Mouse (Mus musculus) B cell, adult 67 days (primary cell): ENCODE data around the gene Fbxw9. TPM values are rescaled to one million over a fixed set of nuclear protein-coding genes. Genes with fewer than 3 reads are reported as not detected.

Source experiments
- total RNA-seq, 2 experiments: library from RNA; stranded (reverse); gene quantifications; 4 replicates each; pipeline ENCODE4 v1.2.4; 2023

The Fbxw9 gene
- 10 to 100 TPM; 12.4 to 17.5 TPM for total RNA-seq

DNA sequence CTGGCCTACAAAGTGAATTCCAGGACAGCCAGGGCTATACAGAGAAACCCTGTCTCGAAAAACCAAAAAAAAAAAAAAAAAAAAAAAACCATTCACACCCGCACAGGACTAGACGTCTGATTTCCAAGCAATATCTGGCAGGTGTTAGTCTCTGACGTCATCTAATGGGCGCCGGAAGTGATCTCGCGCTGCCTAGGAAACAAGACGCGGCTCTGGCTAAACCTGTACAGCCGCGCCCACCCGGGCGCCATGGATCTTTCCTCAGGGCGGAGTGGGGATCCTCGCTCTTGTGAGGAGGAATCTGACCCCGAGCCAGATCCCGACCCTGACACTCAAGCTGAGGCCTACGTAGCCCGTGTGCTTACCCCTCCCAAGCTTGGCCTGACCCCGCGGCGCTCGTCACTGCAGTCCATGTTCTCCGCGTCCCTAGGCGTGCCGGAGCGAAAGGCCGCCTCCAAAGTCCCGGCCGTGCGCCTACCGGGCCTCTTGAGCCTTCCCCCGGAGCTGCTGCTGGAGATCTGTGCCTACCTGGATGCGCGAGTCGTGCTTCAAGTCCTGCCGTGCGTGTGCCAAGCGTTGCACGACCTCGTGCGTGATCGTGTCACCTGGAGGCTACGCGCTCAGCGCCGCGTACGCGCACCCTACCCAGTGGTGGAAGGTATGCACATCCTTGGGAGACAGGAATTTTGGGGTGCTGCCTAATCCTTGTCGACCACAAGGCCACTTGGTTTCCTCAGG, at the start of gene Fbxw9:
Gene Fbxw9 (plus strand): TSS at position 177 of the 738 bp plus-strand sequence.

DNA sequence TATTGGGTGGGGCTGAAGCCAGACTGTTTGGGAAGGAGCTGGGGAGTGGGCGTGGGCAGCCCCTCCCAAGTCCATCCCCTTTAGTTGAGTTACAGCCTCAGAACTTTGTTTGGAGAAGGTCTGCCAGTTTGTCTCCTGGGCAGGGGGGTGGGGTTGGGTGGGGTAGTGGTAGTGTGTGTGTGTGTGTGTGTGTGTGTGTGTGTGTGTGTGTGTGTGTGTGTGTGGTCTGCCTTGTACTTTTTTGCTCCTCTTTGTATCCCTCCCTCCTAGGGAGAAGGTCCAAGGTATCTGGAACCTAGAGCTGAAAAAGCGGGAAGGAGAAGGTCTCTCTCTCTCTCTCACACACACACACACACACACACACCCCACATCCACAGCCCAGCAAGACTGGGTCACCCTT, 45.4 kb upstream of the Fbxw9 start, which contains the start of gene Best2:
Gene Best2 (minus strand): TSS at position 101 of the 400 bp plus-strand sequence.

DNA sequence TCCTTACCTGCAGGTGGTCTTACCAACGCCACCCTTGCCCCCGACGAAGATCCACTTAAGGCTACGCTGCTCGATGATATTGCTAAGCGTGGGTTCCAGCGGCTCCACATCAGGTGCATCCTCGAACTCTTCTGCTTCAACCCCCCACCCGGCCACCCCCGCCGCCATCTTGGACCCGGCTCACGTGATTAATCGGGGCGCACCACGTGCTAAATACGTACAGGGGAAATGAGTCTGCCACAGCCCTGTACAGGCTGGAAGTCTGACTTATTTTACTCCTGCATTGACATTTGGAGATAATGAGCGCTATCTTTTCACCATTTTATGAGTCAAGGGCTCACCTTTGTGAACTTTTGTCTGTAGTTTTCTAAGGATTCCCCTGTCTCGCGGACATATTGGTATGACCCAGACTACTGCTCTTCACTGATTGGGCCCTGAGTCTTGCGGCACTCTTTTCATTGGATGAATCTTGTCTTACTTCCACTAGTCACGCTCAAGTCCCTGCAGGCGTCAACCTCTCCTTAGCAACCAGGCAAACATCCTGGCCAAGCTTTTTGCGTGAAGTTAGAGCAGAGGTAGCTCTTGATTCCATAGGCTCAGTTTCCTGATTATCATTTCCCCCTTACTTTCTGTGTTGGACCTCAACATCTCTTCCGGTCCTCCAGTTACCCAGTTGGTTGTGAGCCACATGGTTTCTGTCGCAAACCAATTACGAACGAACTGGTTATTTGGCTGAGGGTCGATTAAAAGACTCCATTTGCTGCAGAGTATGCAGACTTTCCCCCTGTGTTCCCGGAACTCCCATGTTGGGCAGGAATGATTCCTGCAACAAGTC, 34.5 kb upstream of the Fbxw9 start, which contains the start of gene Asna1:
Gene Asna1 (minus strand): TSS at position 184 of the 835 bp plus-strand sequence.

DNA sequence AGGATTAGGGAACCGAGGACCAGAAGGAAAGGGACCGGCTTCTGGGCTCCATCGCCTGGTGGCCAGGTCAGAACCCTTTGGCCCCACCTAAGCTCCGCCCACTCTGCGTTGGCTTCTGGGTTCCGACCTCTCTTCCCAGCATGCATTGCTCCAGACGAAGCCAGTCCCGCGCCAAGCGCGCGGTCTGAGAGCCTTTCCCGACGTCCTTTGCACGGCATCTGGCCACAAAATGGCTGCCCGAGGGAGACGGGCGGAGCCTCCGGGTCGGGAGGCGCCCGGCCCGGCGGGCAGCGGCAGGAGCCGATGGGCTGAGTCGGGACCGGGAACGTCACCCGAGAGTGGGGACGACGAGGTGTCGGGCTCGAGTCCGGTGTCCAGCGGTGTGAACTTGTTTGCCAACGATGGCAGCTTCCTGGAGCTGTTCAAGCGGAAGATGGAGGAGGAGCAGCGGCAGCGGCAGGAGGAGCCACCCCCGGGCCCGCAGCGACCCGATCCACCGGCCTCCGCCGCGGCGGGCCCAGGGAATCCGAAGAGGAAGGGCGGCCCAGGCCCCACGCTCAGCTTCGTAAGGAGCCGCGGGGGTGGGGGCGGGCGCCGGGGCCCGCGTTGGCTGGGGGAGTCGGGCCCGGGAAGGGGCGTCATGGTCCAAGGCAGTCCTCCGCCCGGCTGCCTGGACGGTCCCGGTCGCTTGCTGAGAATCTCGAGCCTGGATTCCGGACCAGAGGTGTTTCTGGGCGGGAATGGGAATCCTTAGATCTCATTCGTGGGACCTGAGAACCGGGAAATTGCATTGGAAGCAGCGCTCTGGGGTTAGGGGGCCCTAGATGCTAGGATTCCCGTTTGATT, 33.0 kb upstream of the Fbxw9 start, which contains the start of gene Trir:
Gene Trir (plus strand): TSS at position 154 of the 846 bp plus-strand sequence.

DNA sequence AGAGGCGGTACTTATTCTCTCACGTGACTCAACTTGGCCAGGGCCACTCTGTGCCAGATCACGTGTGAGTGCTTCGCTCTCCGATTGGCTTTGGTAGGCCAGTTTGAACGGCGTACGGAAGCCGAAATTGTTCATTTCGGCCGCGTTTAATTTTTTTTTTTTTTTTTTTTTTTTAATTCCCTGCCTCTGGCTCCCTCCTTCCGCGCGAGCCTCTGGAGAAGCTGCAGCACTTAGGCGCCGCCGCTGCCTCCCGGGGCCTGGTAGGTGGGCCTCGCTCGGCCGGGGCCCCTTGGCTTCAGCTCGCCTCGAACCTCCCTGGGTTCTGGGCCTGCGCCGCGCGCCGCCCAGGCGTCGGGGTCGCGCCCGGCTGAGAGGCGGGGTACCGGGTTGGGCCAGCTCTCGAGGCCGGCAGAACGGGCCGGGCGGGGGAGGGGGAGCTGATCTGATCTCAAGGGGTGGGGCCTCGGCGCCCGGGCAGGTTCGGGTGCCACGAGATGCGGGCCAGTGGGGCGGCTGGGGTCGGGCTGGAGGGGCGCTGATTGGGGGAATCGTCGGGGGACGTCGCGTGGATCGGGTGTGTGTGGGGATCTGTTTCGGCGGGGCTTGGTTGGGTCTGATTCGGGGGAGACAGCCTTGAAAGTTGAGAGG, 23.0 kb upstream of the Fbxw9 start, which contains the start of gene Tnpo2:
Gene Tnpo2 (plus strand): TSS at position 198 of the 648 bp plus-strand sequence.

DNA sequence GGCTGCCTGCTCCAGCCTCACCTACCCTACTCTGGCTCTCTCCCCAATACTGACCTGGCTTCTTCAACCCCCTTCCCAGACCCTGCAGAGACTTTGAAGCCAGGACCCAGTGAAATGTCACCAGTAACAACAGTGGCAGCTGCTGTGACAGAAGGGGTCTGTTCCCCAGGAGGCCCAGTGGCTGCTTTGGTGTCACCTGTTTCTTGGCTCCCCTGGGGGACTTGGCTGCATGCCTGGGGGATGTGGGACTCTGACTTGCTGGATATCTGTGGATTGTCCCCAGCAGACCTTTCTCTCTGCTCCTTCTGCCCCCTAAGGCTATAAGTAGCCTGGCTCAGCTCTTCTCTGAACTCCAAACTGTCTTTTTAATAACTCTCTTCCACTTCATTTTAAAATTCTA, 8.1 kb downstream of the Fbxw9 start, which contains the start of gene Gm5741:
Gene Gm5741 (minus strand): TSS at position 1 of the 400 bp plus-strand sequence.

DNA sequence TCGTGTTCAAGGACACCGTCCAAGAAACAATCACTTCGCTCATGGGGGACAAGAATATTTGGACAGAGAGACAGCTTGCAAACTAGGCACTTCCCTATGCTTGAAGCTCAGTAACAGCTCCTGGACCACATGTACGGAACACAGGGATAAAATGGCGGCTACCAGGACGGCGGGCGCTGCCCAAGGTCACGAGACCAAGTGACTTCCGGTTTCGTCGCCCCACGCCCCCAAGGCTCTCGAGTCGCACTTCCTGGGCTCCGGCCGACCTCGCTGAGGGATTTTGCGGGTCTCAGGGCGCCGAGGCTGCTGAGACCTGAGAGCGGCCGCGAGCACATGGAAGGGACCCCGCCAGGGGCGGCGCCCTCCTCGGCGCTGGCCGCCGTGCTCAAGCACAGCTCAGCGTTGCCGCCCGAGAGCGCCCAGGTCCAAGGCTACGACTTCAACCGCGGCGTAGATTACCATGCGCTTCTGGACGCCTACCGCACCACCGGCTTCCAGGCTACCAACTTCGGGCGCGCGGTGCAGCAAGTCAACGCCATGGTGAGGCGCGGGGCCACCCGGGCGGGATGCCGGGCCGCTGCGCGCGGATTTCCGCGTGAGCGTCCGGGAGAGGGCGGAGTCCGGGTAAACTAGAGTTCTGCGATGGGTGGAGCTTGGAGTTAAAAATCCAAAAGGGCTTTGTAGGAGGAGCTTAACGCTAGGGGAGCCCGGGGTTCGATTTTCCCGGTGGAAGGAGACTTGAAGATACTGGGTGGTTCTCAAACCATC, 11.8 kb downstream of the Fbxw9 start, which contains the start of gene Dhps:
Gene Dhps (plus strand): TSS at position 244 of the 768 bp plus-strand sequence.

DNA sequence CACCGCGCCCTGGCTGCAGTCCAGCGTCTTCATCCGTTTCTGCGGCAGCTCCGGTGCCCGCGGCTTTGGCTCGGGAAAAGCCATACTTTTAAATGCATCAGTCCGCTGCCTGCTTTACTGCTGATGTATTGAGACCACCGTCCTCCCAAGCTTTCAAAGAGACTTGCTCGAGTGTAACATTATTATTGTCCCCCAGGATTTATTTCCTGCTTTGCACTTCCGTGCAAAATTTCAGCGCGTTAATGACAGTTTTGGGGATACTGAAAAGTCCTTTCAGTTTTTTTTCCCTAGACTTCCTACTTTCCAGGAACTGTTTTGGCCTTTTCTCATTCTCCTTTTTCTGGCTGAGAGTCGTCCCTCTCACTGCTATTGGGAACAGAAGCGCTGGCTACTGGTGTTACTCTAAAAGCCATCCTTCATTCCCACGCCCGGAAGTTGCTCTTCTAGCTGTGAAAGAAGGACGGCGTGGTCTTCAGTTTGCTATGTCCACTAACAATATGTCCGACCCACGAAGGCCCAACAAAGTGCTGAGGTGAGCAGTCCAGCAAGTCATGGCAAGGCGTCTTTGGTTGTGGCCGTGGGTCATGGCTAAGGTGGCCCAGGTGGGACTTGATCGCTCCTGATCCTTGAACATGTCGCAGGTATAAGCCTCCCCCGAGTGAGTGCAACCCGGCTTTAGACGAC, 20.8 kb downstream of the Fbxw9 start, which contains the start of gene Wdr83os:
Gene Wdr83os (plus strand): TSS at position 209 of the 684 bp plus-strand sequence.

DNA sequence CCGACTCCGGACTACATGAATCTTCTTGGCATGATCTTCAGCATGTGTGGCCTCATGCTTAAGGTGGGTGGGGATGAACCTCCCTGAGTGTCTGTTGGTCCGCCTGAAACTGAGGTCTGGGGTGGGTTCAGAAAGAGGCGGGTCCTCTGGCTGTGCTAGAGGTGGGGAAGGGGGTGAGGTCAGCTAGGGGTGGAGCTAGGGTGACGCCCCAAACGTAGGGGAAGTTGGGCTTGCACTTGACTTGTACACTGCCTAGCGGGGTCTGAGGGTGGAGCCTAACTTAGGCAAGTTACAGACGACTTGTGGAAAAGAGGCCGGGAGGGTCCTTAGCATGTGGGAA, 21.3 kb downstream of the Fbxw9 start, which contains the start of gene Wdr83:
Gene Wdr83 (minus strand): TSS at position 91 of the 340 bp plus-strand sequence.

DNA sequence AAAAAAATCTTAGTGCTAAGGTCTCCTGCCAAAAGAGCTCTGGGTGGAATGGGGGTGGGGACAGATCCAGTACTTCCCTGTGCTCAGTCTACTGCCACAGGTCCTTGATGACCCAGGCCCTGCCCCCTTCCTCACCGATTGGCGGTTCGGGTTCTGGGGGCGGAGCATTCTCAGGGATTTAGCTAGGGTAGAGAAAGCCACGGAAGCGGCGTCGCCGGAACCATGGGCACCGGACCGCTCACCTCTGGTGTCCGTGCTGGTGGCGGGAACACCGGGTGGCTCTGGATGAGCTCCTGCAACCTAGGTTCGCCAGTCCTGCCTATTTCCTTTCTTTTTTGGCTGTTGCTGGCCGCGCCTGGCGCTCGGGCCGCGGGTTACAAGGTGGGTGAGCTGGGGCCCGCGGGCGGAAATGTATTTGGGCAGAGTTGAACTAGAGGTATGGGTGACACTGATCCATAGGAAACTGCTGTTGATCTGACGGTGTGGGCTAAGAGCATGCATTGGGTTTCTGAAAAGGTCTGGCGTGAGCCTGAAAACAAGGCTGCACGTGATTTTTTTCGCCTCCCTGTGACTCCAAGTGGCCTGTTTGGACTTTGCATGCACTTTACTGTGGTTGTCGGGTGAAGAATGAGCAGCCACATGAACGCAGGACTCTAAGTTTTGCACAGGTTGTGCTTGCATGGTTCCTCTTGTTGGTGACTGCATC, 23.4 kb downstream of the Fbxw9 start, which contains the start of gene Man2b1:
Gene Man2b1 (plus strand): TSS at position 163 of the 706 bp plus-strand sequence.

Other genes starting within 250 kb of the Fbxw9 start
- 1 to 10 TPM; 3.7 TPM for gene Dand5, start 237.2 kb upstream of the Fbxw9 start, total RNA-seq
- gene Gadd45gip1, start 228.5 kb upstream of the Fbxw9 start, total RNA-seq = 10 to 100 TPM; 11.6 to 15.1 TPM
- gene Rad23a, start 219.4 kb upstream of the Fbxw9 start, total RNA-seq = 10 to 100 TPM; 50.4 to 66.1 TPM
- 100 to 1,000 TPM; 565 to 613 TPM for gene Calr, start 213.1 kb upstream of the Fbxw9 start, total RNA-seq
- 10 to 100 TPM; 77.3 to 81.2 TPM for gene Farsa, start 203.1 kb upstream of the Fbxw9 start, total RNA-seq
- 1 to 10 TPM; 5.8 to 8.6 TPM for gene Syce2, start 187.9 kb upstream of the Fbxw9 start, total RNA-seq
- gene Gcdh, start 166.1 kb upstream of the Fbxw9 start, total RNA-seq = 10 to 100 TPM; 22.0 to 32.9 TPM
- not detected for gene Klf1, start 158.1 kb upstream of the Fbxw9 start, total RNA-seq
- 10 to 100 TPM; 62.8 to 69.8 TPM for gene Dnase2a, start 151.5 kb upstream of the Fbxw9 start, total RNA-seq
- gene Mast1, start 122.7 kb upstream of the Fbxw9 start, total RNA-seq = under 1 TPM; 0.30 to 0.32 TPM
- gene Rtbdn, start 113.1 kb upstream of the Fbxw9 start, total RNA-seq = not detected
- not detected for gene Gm49661, start 90.6 kb upstream of the Fbxw9 start, total RNA-seq
- 10 to 100 TPM; 49.2 to 58.7 TPM for gene Prdx2, start 90.5 kb upstream of the Fbxw9 start, total RNA-seq
- gene Rnaseh2a, start 90.3 kb upstream of the Fbxw9 start, total RNA-seq = 10 to 100 TPM; 35.8 to 48.7 TPM
- 1,000 to 10,000 TPM in 1 of 2 experiments, 100 to 1,000 TPM in 1; 703 to 1,140 TPM for gene Junb, start 81.3 kb upstream of the Fbxw9 start, total RNA-seq
- gene Hook2, start 69.5 kb upstream of the Fbxw9 start, total RNA-seq = 1 to 10 TPM; 6.2 to 7.5 TPM
- gene Best2, start 45.5 kb upstream of the Fbxw9 start, total RNA-seq = not detected
- gene Asna1, start 34.8 kb upstream of the Fbxw9 start, total RNA-seq = 10 to 100 TPM; 74.7 to 77.8 TPM
- gene Trir, start 33.2 kb upstream of the Fbxw9 start, total RNA-seq = 100 to 1,000 TPM; 207 to 213 TPM
- gene Tnpo2, start 23.1 kb upstream of the Fbxw9 start, total RNA-seq = 10 to 100 TPM; 43.3 to 52.5 TPM
- not detected for gene Gm5741, start 7.9 kb downstream of the Fbxw9 start, total RNA-seq
- gene Dhps, start 11.7 kb downstream of the Fbxw9 start, total RNA-seq = 100 to 1,000 TPM; 112 to 143 TPM
- 10 to 100 TPM; 43.3 to 49.1 TPM for gene Wdr83os, start 20.7 kb downstream of the Fbxw9 start, total RNA-seq
- 10 to 100 TPM; 15.8 to 22.6 TPM for gene Wdr83, start 21.3 kb downstream of the Fbxw9 start, total RNA-seq
- 100 to 1,000 TPM; 166 to 174 TPM for gene Man2b1, start 23.2 kb downstream of the Fbxw9 start, total RNA-seq
- gene Zfp791, start 63.0 kb downstream of the Fbxw9 start, total RNA-seq = under 1 TPM; 0.30 to 0.35 TPM
- gene Cks1brt, start 91.9 kb downstream of the Fbxw9 start, total RNA-seq = not detected
- not detected for gene Olfr371, start 165.9 kb downstream of the Fbxw9 start, total RNA-seq
- 10 to 100 TPM; 33.5 to 34.6 TPM for gene Orc6, start 239.6 kb downstream of the Fbxw9 start, total RNA-seq
- 10 to 100 TPM; 76.9 to 79.2 TPM for gene Vps35, start 239.7 kb downstream of the Fbxw9 start, total RNA-seq